Mouse (Mus musculus): ENCODE measurements around the gene Clcn2.

Gene Clcn2

GRCm38 (mm10) chr16:20721808-20722207 is 4.3 kb upstream of the Clcn2 start:
- no peak for DNase-seq

GRCm38 (mm10) chr16:20717978-20718670 is 578 bp upstream of the Clcn2 start:
- no peak for DNase-seq

DNA sequence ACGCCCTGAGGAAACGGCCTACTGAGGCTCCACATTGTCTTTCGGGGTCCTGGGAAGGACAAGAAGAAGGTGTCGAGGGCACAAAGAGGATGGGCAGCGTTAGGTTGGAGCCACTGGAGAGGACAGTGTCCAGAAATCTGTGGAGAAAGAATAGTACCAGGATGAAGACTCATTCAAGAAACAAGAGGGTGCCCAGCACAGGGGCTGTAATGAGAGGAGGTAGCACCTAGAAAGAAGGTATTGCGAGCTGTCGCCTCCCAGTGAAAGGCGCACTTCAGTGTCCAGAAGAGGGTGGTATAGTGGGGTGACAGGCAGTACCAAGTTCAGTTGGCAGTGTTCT is 735 bp downstream of the Clcn2 start:
- DNase-seq = no peak

DNA sequence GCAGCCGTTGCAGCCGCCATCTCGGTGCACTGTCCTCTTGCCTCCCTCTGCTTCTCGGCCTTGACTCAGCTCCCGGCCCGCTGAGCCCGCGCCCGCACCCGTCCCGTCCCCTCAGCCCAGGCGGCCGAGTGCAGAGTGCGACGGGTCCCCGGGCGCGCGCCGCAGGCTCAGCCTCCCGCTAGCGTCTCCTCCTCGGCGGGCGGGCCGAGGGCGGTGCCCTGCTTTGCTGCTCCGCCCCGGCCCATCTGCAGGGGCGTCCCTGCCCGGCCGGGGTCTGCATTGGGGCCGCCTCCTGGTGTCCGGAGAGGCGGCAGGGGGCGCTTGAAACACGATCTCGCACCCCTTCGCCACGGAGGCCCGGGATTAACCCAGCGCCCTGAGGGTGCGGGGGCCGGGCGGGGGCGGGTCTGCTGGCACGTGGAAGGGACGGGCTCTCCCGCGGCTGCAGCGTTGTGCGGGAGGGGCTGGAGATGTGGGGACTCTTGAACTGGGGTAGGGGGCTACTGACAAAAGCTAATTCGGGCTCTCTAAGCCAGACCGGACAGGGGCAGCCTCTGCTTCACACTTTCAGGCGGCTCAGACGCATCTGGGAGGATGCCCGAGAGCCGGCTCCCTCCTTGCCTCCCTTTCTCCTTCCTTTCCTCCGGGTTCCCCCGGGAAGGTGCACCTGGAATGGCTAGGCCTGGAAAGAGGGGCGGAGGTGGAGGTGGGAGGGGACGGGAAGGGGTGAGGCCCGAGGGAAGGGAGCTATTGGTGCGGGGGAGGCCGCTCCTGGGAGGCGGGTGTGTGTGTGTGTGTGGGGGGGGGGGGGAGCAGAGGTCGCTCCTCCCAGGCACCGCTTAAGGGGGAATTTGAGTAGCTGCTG is 1.3 kb downstream of the Clcn2 start:
- DNase-seq = peak; percentile 81

GRCm38 (mm10) chr16:20715566-20715965 is 2.0 kb downstream of the Clcn2 start:
- peak; percentile 51 for DNase-seq

- DNase-seq = peak; percentile 55
Measured at GRCm38 (mm10) chr16:20715161-20715560, 2.4 kb downstream of the Clcn2 start.

DNA sequence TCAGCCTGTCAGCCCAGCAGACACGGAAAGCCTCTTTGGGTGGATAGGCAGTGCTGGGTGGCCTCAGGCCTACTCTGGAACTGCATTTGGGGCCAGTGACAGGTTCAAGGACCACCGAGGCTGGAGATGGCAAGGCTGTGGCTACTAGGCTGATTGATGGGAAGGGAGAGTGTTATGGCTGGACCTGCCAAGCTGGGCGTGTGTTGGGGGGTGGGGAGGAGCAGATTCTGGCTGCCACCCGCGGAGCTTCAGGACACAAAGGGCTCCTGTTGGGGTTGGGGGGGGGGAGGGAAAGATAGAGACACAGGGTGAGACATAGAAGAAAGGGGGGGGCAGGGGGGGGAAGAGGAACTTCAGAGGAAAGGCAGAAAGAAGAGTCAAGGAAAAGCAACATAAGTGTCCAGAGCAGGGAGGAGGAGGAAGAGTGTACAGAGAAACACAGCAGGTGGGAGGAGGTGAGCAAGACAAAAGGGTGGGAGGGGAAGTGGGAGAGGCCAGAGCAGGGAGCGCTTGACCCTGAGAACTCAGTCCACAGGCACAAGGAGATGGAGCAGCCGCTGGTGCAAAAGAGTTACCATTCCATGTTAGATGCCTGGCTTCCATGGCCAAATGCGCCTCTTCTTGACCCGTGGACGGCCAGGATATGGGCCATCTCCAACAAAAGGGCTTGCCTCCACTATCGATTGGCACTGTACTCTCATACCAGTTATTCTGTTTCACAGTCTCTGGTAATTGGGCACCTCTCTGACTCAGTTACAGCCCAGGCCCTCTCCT is 3.1 kb downstream of the Clcn2 start:
- DNase-seq = peak; percentile 51

- DNase-seq = peak; percentile 33
Measured at GRCm38 (mm10) chr16:20712889-20713288, 4.7 kb downstream of the Clcn2 start.

- no peak for DNase-seq
Measured at GRCm38 (mm10) chr16:20712190-20712589, 5.4 kb downstream of the Clcn2 start.

DNA sequence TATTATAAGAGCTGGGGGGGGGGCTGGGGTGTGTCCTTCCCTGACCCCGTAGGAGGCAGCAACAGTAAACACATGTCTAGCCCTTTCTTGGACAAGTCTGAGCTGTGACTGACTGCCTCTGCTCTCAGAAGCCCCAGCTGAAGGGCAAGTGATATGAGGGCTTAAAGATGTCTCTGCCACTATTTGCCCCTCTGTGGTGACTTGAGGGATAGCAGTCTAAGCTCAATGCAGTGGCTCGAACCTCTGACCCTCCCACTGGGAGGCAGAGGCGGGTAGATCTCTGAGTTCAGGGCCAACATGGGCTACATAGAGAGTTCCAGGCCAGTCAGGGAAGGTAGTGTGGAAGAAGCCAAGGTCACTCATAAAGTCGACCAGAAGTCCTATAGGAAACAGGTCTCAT is 6.7 kb downstream of the Clcn2 start:
- DNase-seq = peak; percentile 25

GRCm38 (mm10) chr16:20710370-20710769 is 7.2 kb downstream of the Clcn2 start:
- DNase-seq = peak; percentile 19

- peak; percentile 41 for DNase-seq
Measured at GRCm38 (mm10) chr16:20708939-20709734, 8.4 kb downstream of the Clcn2 start.

GRCm38 (mm10) chr16:20708220-20708938 is 9.2 kb downstream of the Clcn2 start:
- peak; percentile 21 for DNase-seq

- peak; percentile 44 for DNase-seq
Measured at GRCm38 (mm10) chr16:20706407-20707055, 11.0 kb downstream of the Clcn2 start.

DNA sequence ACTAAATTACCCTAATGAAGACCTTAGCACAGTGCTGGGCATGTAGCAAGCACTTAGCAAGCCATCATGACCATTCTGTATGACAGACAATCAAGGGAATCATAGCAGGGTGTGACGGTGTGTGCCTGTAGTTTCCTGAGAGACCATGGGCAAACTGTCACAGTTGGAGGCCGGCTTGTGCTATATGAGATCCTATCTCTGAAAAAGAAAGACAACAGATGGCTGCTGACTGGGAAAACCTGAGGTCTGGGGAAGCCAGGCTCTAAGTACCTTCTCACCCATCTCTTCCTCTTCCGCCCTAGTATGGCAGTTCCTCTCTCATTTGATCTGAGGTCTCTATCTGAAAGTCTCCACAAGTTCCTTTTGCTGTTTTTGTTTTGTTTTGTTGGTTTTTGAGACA is 11.8 kb downstream of the Clcn2 start:
- DNase-seq = peak; percentile 48

DNA sequence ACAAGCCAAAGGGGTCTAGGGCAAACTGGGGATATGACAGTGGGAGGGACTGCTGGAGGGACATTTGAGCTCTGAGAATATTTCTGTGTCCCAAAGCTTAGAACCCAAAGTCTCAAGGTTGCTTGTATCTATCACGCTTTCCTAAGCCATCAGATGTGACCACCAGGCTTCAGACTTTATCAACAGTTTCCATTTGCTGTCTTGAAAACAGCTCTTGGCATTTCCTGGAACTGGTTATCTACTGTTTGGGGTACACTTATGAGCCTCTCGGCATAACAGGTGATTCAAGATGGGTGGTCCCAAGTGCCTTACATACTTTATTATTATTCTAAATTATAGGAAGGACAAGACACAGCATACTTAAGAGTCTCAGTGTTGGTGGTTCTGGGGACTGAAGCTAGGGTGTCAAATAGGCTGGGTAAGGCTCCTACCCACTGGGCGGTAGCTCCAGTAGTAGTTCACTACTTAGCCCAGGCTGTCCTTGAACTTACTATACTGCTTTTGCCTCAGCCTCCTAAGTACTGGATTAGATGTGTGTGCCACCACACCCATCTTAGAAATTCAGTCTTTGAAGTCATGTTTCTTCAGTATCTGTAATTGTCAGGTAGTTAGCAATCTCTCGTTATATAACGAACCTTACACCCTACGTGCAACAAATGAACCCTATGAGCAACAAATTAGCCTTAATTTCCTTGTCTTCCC is 13.7 kb downstream of the Clcn2 start:
- no peak for DNase-seq

DNA sequence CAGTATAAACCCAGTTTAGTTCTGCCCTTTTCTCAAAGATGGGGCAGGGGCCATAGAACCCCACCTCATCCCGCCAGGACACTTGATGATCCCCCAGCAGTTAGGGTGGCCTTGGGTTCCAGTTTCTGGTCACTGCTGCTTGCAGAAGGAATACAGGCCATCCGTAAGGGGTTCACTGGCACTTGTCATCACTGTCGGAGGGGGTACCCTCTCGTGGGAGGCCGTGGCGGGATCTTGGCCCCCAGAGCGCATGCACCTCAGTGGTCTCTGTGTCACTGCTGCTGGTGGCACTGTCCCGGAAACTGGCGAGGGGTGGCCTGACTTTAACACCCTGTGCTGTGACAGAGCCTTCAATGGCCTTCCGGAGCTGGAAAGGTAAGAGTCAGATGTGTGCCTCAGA is 14.5 kb downstream of the Clcn2 start:
- peak; percentile 50 for DNase-seq

DNA sequence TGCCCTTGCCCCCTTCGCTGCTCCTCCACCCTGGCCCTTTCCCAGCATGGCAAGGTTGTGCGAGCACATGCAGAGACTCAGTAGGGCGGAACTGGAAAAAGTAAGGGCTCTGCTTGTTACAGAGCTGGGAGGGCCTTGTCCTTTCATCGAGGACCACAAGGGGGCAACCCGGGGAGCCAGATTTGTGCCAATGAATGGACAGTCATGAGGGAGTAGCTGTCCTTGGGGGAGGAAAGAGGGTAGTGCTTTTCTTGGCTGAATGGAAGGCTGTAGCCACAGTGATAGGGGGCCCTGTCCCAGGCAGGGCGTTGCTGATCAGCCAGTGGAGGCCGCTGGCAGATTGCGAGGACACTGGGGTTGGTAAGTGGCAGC is 15.0 kb downstream of the Clcn2 start:
- peak; percentile 70 for DNase-seq

DNA sequence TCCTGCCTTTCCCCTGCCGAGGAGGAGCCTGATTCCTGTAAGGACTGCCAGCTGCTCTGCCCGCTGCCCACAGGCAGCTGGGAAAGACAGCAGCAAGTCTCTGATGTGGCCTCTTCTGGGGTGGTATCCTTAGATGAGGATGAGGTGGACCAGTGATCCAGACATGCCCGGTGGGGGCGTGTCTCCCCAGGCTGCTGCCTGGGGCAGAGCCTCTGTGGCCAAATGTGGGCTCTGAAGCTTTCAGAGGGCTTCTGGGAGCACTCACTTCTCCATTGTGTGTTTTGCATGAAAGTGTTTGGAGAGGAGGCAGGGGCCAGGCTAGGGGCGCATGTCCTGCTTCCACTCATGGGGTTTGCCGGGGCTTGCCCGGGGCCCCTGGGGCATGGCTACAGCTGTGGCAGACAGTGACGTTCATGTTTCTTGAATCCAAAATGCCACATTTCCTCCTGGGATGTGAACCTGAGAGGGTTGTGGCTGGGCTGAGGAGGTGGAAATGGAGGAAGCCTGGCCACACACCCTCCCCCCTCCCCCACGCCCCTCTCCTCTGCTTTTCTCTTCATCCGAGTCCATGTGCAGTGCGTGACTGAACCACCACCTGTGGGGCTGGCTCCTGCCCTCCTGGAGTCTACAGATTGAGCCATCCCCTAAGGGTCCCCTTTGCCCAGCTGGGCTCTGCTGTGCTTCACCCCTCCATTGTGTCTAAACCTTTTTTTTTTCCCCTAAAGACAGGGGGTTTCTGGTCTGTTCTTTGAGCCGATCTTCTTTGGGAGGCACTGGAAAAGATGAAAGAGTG is 15.6 kb downstream of the Clcn2 start:
- no peak for DNase-seq

GRCm38 (mm10) chr16:20701316-20701715 is 16.2 kb downstream of the Clcn2 start:
- DNase-seq = no peak
